Mouse (Mus musculus) limb, embryonic 15.5 days (tissue): ENCODE results near the gene Nat8f1. TPM values are rescaled to one million over a fixed set of nuclear protein-coding genes. Genes with fewer than 3 reads are reported as not detected.
"Not testable (repeated sequence)": the region's sequence is repeated elsewhere in the genome, so short reads cannot be mapped to it uniquely, and the experiment has no call there.

Source experiments
- ATAC-seq: fragments of 200-750 bp; cut with Nextera tagmentation; 2 replicates; pipeline ENCODE4 v1.8.0; 2017; ENCODE audit warnings: low read depth, moderate TSS enrichment; ENCODE audit not compliant: insufficient number of reproducible peaks, low FRiP score, low TSS enrichment
- H3K27ac ChIP-seq: fragments of 300-500 bp; sonication (generic); 2 replicates; pipeline ENCODE4 v1.5.1; 2015; ENCODE audit warnings: moderate library complexity, mild to moderate bottlenecking, inconsistent platforms
- H3K27me3 ChIP-seq: fragments of 300-500 bp; sonication (generic); 2 replicates; pipeline ENCODE4 v1.6.1; 2015; ENCODE audit warnings: inconsistent platforms
- H3K36me3 ChIP-seq: fragments of 300-500 bp; sonication (generic); 2 replicates; pipeline ENCODE4 v1.6.1; 2015; ENCODE audit warnings: inconsistent platforms
- H3K4me1 ChIP-seq: fragments of 300-500 bp; sonication (generic); 2 replicates; pipeline ENCODE4 v1.6.1; 2015; ENCODE audit warnings: inconsistent platforms
- H3K4me2 ChIP-seq: fragments of 300-500 bp; sonication (generic); 2 replicates; pipeline ENCODE4 v1.6.1; 2015; ENCODE audit warnings: mild to moderate bottlenecking, inconsistent platforms
- H3K4me3 ChIP-seq: fragments of 300-500 bp; sonication (generic); 2 replicates; pipeline ENCODE4 v1.5.1; 2015; ENCODE audit warnings: mild to moderate bottlenecking, inconsistent platforms
- H3K9ac ChIP-seq: fragments of 300-500 bp; sonication (generic); 2 replicates; pipeline ENCODE4 v1.6.1; 2015; ENCODE audit warnings: inconsistent platforms
- H3K9me3 ChIP-seq: fragments of 300-500 bp; sonication (generic); 2 replicates; pipeline ENCODE4 v1.6.1; 2016; ENCODE audit warnings: inconsistent platforms
- WGBS: fragments of 180-500 bp; shearing (Covaris S2); methylation state at CpG from one replicate; pipeline ENCODE4 v1.1.7; 2015; 5-methylcytosine and 5-hydroxymethylcytosine counted together
- polyA plus RNA-seq: library from polyadenylated mRNA; unstranded; fragments of >200 nt; fragmentation: Nextera tagmentation; extraction: Ambion mirVana; gene quantifications from 2 replicates; pipeline ENCODE4 v1.2.1, GENCODE M21; 2015

The Nat8f1 gene
- polyA plus RNA-seq, 1 experiment from 2014 or later, result 4.7 TPM

GRCm38 (mm10) chr6:85902303-85902702, 13.2 kb downstream of the Nat8f1 start:
- Histone ChIP-seq H3K9me3 (no peaks in the 10 kb centered on the region), H3K4me1 (0 out of 2 replicates have a peak, but pooled peaks cover 2% of the 10 kb centered on the region), H3K4me2 (no peak overlapping the region), H3K4me3 (no peak overlapping the region), H3K27me3 (no peaks in the 10 kb centered on the region), H3K9ac (no peak overlapping the region), H3K27ac (no peak overlapping the region), H3K36me3 (no peaks in the 10 kb centered on the region)
- no peak for ATAC-seq
- WGBS, result 95% methylated on average over 2 of the region's 2 CpGs

DNA sequence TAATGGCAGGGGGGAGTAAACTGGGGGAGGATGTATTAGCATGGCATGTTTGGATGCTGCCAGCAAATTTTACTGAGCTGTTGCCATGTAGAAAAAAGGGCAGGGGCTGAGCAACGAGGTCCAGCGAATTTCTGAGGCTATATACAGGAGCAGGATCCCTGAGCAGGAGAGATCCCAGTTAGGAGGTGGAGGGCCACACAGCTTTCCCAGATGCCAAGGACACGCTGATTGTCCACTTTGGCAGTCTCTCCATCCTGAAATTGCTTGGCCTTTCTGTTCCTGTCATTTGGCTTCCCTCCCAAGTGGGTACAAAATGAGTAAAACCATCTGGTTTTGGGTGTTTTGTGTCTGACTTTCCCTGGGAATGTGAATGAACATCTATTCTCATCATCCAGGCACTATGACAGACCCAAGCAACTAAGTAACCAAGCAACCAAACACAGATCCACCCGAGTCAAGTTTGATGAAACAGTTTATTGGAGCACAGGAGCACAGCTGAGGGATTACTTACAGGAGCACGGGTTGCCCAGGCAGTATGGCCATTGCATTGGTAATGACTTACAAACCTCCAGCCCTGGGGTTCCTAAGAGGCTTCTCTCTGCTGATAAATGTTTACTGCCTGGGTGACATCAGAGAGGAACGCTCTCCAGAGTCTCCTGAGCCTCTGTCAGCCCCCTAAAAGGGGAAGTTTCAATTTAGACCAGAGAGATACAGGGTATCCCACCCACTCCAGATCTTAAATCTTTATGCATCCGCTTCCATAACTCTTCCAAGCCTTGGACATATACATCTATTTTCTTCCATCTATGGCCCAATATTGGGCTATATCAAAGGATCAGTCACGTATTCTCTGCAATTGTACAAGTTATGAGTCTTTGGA, 16.7 kb downstream of the Nat8f1 start:
- not testable (repeated sequence) for H3K27me3 ChIP-seq, H3K4me2 ChIP-seq, H3K4me1 ChIP-seq, H3K9ac ChIP-seq, ATAC-seq, H3K36me3 ChIP-seq, H3K27ac ChIP-seq, H3K4me3 ChIP-seq, H3K9me3 ChIP-seq
- WGBS, result 67% methylated on average over 7 of the region's 8 CpGs

GRCm38 (mm10) chr6:85895061-85895648, 20.3 kb downstream of the Nat8f1 start:
- not testable (repeated sequence) for H3K9me3 ChIP-seq, H3K9ac ChIP-seq, ATAC-seq, H3K36me3 ChIP-seq, H3K27me3 ChIP-seq, H3K4me2 ChIP-seq, H3K4me1 ChIP-seq, H3K4me3 ChIP-seq, H3K27ac ChIP-seq
- 74% methylated on average over 25 of the region's 25 CpGs for WGBS

- Histone ChIP-seq H3K9ac (no peak overlapping the region), H3K9me3 (peaks cover 8% of the 10 kb centered on the region)
- no peak for ATAC-seq
Measured at GRCm38 (mm10) chr6:85888961-85889360, 26.5 kb downstream of the Nat8f1 start.

GRCm38 (mm10) chr6:85884311-85884710, 31.2 kb downstream of the Nat8f1 start:
- H3K27me3 ChIP-seq, result no peaks in the 10 kb centered on the region
- H3K9me3 ChIP-seq, result peaks cover 18% of the 10 kb centered on the region
- no peak overlapping the region for H3K27ac ChIP-seq
- H3K36me3 ChIP-seq, result no peaks in the 10 kb centered on the region
- no peak overlapping the region for H3K4me3 ChIP-seq
- H3K4me1 ChIP-seq, result no peaks in the 10 kb centered on the region
- no peak overlapping the region for H3K9ac ChIP-seq
- 91% methylated on average over 1 of the region's 1 CpGs for WGBS
- no peak overlapping the region for H3K4me2 ChIP-seq
- ATAC-seq, result no peak

More at GRCm38 (mm10) chr6:85888961-85889360, 26.5 kb downstream of the Nat8f1 start:
- no peak overlapping the region for H3K27ac ChIP-seq
- no peak overlapping the region for H3K4me3 ChIP-seq
- no peaks in the 10 kb centered on the region for H3K4me1 ChIP-seq
- WGBS, result 87% methylated on average over 2 of the region's 2 CpGs
- no peaks in the 10 kb centered on the region for H3K36me3 ChIP-seq
- H3K27me3 ChIP-seq, result no peaks in the 10 kb centered on the region
- H3K4me2 ChIP-seq, result no peak overlapping the region

GRCm38 (mm10) chr6:85883246-85883645, 32.2 kb downstream of the Nat8f1 start:
- H3K4me2 ChIP-seq, H3K36me3 ChIP-seq, H3K4me3 ChIP-seq, H3K27ac ChIP-seq, H3K9ac ChIP-seq, H3K27me3 ChIP-seq, H3K4me1 ChIP-seq, ATAC-seq: not testable (repeated sequence)
- 91% methylated on average over 9 of the region's 9 CpGs for WGBS
- H3K9me3 ChIP-seq, result peaks cover 18% of the 10 kb centered on the region

- not testable (repeated sequence) for H3K4me3 ChIP-seq, H3K9me3 ChIP-seq, H3K27ac ChIP-seq, H3K27me3 ChIP-seq, H3K9ac ChIP-seq, H3K36me3 ChIP-seq, H3K4me2 ChIP-seq, ATAC-seq, H3K4me1 ChIP-seq
- 76% methylated on average over 5 of the region's 5 CpGs for WGBS
Measured at GRCm38 (mm10) chr6:85869006-85869405, 46.5 kb downstream of the Nat8f1 start, which contains the start of gene Nat8f2. Gene Nat8f2 (minus strand): TSS chr6:85869158.

- no peaks in the 10 kb centered on the region for H3K27me3 ChIP-seq
- H3K9me3 ChIP-seq, result no peaks in the 10 kb centered on the region
- H3K4me3 ChIP-seq, result no peak overlapping the region
- no peak overlapping the region for H3K4me2 ChIP-seq
- ATAC-seq, result no peak
- 75% methylated on average over 8 of the region's 8 CpGs for WGBS
- no peaks in the 10 kb centered on the region for H3K36me3 ChIP-seq
- no peak overlapping the region for H3K27ac ChIP-seq
- no peak overlapping the region for H3K9ac ChIP-seq
- H3K4me1 ChIP-seq, result no peaks in the 10 kb centered on the region
Measured at GRCm38 (mm10) chr6:85867726-85868690, 47.5 kb downstream of the Nat8f1 start.

DNA sequence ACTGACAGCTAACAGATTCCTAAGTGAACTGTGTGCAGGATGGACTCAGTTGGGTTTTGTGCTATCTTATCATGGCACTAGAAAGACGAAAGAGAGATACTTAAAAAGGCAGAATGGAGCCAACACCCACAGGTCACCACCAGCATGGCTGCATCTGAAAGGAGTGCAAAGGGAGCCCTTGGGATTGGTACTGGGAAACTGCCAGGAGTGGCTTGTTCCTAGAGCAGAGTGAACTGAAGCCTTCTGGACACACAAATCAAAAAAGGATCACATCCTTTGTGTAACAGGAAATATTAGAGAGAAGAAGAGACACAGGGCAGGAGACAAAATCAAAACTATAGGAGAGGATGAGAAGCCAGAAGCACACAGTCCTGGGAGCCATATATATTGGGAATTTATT, 48.5 kb downstream of the Nat8f1 start:
- WGBS, result 83% methylated on average over 1 of the region's 1 CpGs
- H3K9me3 ChIP-seq, H3K27ac ChIP-seq, H3K27me3 ChIP-seq, H3K4me2 ChIP-seq, H3K36me3 ChIP-seq, H3K4me1 ChIP-seq, H3K9ac ChIP-seq, H3K4me3 ChIP-seq, ATAC-seq: not testable (repeated sequence)

DNA sequence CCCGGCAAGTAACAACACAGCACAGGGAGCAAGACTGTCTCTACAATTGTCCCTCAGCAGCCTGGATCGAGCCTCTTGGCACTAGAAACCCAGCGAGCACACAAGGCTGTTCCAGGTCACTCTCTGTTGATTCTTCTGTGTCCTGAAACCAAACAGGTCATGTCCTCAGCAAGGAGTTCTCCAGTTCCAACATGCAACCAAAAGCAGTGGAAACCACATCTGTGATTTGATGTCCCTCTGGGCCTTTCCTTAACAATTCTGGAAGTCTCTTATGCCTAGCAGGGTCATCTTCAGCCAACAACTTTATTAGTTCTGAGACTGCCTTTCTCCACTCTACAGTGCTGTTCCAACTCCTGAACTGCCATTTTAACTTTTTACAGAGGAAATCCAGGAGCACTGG, 49.3 kb downstream of the Nat8f1 start:
- not testable (repeated sequence) for H3K4me3 ChIP-seq, H3K4me1 ChIP-seq, H3K36me3 ChIP-seq, H3K27me3 ChIP-seq, ATAC-seq, H3K9me3 ChIP-seq, H3K9ac ChIP-seq, H3K4me2 ChIP-seq, H3K27ac ChIP-seq
- 92% methylated on average over 3 of the region's 3 CpGs for WGBS

DNA sequence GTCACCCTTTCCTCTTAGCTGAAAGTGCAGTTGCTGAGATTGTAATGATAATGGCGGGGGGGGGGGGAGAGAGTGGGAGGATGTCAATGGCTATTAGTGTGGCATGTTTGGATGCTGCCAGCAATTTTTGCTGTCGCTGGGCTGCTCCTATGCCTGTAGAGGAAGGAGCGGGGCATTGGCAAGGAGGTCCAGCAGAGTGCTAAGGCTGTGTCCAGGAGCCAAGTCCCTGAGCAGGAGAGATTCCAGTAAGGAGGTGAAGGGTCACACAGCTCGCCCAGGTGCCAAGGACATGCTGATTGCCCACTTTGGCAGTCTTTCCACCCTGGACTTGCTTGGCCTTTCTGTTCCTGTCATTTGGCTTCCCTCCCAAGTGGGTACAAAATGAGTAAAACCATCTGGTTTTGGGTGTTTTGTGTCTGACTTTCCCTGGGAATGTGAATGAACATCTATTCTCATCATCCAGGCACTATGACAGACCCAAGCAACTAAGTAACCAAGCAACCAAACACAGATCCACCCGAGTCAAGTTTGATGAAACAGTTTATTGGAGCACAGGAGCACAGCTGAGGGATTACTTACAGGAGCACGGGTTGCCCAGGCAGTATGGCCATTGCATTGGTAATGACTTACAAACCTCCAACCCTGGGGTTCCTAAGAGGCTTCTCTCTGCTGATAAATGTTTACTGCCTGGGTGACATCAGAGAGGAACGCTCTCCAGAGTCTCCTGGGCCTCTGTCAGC, 50.4 kb downstream of the Nat8f1 start:
- not testable (repeated sequence) for H3K9me3 ChIP-seq, H3K4me1 ChIP-seq, ATAC-seq, H3K4me3 ChIP-seq, H3K27ac ChIP-seq, H3K9ac ChIP-seq, H3K27me3 ChIP-seq, H3K36me3 ChIP-seq, H3K4me2 ChIP-seq
- 55% methylated on average over 5 of the region's 7 CpGs for WGBS
